Mouse (Mus musculus) activated CD4-positive, CD25-positive, alpha-beta regulatory T cell, adult 4 months (primary cell): ENCODE results near the gene Tmem207. TPM values are rescaled to one million over a fixed set of nuclear protein-coding genes. Genes with fewer than 3 reads are reported as not detected.

Experiments used
- ATAC-seq: one replicate; pipeline ENCODE4 v1.8.0; 2017
- polyA plus RNA-seq, 2 experiments: library from polyadenylated mRNA; unstranded; fragments of 100-300 nt; shearing (Covaris generic); gene quantifications; one replicate each; pipeline ENCODE4 v1.2.1; 2017

Gene Tmem207
- polyA plus RNA-seq, 2 experiments from 2014 or later = not detected

GRCm38 (mm10) chr16:26454163-26454562 lies 72.4 kb downstream of the Tmem207 start:
- no peak for ATAC-seq

Other genes starting within 250 kb of the Tmem207 start
- gene Cldn1, start 154.9 kb downstream of the Tmem207 start, polyA plus RNA-seq = not detected
- gene Cldn16, start 63.6 kb downstream of the Tmem207 start, polyA plus RNA-seq = not detected
- gene Il1rap, start 54.9 kb upstream of the Tmem207 start, polyA plus RNA-seq = 1 to 10 TPM; 8.4 to 8.8 TPM